Mouse (Mus musculus): ENCODE measurements around the gene Olfr525. TPM values are rescaled to one million over a fixed set of nuclear protein-coding genes. Genes with fewer than 3 reads are reported as not detected.

Olfr525 gene
- not detected in 2 replicates for polyA plus RNA-seq (2012; ENCODE audit: insufficient read depth, insufficient read length, missing spikeins)

- Histone ChIP-seq H3K27ac (replicated peaks; ENCODE audit: low read depth, low read length) (no peak within 1 kb of the TSS), H3K4me3 (ENCODE audit: insufficient read depth, low read depth, low read length) (no peak within 1 kb of the TSS), H3K4me1 (ENCODE audit: control insufficient read depth, insufficient read depth, insufficient read length, low read length) (no peaks in the 10 kb centered on the region)
Measured at GRCm38 (mm10) chr7:140320558-140320957, at the start of gene Olfr525. TSS of gene Olfr525 (plus strand) at chr7:140320858.

DNA sequence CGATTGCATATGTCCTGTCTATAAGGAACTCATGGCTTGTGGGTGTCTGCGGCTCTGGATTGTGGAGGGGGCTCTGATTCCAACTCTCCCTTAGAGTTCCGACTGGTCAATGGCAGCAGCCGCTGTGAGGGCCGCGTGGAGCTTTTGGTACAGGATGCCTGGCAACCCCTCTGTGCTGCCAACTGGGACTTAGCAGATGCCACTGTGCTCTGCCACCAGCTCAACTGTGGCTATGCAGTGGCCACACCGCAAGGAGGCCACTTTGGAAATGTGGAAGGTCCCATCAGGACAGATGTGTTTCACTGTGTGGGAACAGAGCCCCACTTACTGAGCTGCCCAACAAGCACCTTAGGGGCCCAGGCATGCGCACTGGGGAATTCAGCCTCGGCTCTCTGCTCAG lies 24.9 kb upstream of the Olfr525 start:
- no peak overlapping the region for H3K27ac ChIP-seq (replicated peaks; ENCODE audit: low read depth, low read length)

GRCm38 (mm10) chr7:140296876-140297275 lies 23.8 kb upstream of the Olfr525 start:
- H3K27ac ChIP-seq (replicated peaks; ENCODE audit: low read depth, low read length): no peak overlapping the region
- H3K4me3 ChIP-seq (ENCODE audit: insufficient read depth, low read depth, low read length): no peak overlapping the region
- no peaks in the 10 kb centered on the region for H3K4me1 ChIP-seq (ENCODE audit: control insufficient read depth, insufficient read depth, insufficient read length, low read length)

More for the DNA sequence above, 24.9 kb upstream of the Olfr525 start:
- no peak overlapping the region for H3K4me3 ChIP-seq (ENCODE audit: insufficient read depth, low read depth, low read length)
- no peaks in the 10 kb centered on the region for H3K4me1 ChIP-seq (ENCODE audit: control insufficient read depth, insufficient read depth, insufficient read length, low read length)

- Histone ChIP-seq H3K4me3 (ENCODE audit: insufficient read depth, low read depth, low read length) (no peak overlapping the region), H3K27ac (replicated peaks; ENCODE audit: low read depth, low read length) (no peak overlapping the region), H3K4me1 (ENCODE audit: control insufficient read depth, insufficient read depth, insufficient read length, low read length) (no peaks in the 10 kb centered on the region)
Measured at GRCm38 (mm10) chr7:140299416-140299815, 21.2 kb upstream of the Olfr525 start.

DNA sequence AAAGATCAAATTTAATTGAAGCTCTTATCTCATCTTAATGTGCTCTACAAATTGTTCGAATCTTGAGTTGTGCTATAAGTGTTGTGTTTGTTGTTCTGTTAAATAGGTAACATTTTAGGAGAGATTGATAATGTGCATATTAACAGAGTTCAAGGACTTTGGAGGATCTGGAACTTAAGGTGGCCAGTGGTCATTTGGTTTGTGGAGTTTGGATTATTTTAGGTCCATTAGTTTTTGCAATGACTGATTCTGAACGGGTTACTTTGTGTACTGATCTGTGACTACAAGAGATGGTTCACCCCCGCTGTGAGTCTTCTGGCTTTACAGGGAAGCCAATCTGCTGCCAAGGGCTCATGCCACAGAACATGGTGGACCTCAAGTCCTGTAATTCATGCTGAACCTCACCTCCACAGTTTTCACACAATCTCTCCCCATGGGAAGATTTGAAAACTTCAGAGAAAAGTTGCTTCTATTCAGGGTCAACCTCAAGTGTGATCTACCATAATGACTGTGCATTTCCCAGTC lies 735 bp upstream of the Olfr525 start:
- H3K27ac ChIP-seq (replicated peaks; ENCODE audit: low read depth, low read length): no peak overlapping the region
- no peaks in the 10 kb centered on the region for H3K4me1 ChIP-seq (ENCODE audit: control insufficient read depth, insufficient read depth, insufficient read length, low read length)
- H3K4me3 ChIP-seq (ENCODE audit: insufficient read depth, low read depth, low read length): no peak overlapping the region

DNA sequence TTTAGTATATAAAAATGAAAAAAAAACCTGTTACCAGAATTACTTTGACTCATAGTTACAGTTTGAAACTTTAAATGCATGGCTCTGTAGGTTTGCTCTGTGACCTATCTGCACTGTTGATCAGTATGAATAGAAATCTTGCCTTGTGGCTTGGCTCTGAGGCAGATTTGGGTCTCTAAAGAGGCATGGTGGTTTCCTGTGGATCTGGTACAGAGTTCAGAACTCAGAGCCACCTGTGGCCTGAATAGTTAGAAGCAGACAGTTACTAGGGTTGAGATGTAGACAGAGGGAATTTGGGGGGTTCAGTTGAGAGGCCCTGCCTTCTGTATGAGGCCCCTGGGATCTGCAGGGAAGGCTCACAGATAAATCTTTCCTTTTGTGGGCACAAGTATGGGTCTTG lies 477 bp downstream of the Olfr525 start:
- Histone ChIP-seq H3K27ac (replicated peaks; ENCODE audit: low read depth, low read length) (no peak overlapping the region), H3K4me3 (ENCODE audit: insufficient read depth, low read depth, low read length) (no peak overlapping the region), H3K4me1 (ENCODE audit: control insufficient read depth, insufficient read depth, insufficient read length, low read length) (no peaks in the 10 kb centered on the region)

DNA sequence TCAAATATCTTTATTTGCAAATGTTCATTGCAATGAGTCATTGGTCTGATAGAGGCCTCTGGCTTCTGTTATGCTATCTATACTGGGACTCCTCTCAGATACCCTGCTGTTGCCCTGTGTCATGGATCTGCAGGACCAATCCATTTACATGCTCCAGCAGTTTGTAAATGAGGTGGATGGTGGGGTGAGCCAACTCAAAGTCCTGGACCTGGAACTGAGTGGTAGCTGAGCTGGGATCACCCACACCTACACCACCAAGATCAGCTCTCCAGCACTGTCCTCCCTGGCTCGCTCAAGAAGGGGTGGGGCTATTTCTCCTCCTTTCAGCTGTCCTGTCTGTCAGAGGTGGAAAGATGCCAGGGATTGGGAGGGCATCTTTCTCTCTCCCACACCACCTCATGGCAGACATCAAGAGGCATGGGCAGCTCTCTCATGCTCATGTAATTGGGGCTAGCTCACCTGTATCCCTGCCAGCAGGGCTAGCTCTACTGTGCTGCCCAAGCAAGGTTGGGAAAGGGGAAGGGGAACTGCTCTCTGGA lies 9.2 kb downstream of the Olfr525 start:
- Histone ChIP-seq H3K27ac (replicated peaks; ENCODE audit: low read depth, low read length) (no peak overlapping the region), H3K4me3 (ENCODE audit: insufficient read depth, low read depth, low read length) (no peak overlapping the region)

GRCm38 (mm10) chr7:140333717-140334116 lies 13.1 kb downstream of the Olfr525 start, which contains the start of gene Olfr527:
TSS of gene Olfr527 (plus strand) at chr7:140334017.
- Histone ChIP-seq H3K27ac (replicated peaks; ENCODE audit: low read depth, low read length) (no peak within 1 kb of the TSS), H3K4me1 (ENCODE audit: control insufficient read depth, insufficient read depth, insufficient read length, low read length) (no peaks in the 10 kb centered on the region), H3K4me3 (ENCODE audit: insufficient read depth, low read depth, low read length) (no peak within 1 kb of the TSS)

More for the DNA sequence above, 9.2 kb downstream of the Olfr525 start:
- H3K4me1 ChIP-seq (ENCODE audit: control insufficient read depth, insufficient read depth, insufficient read length, low read length): no peaks in the 10 kb centered on the region

DNA sequence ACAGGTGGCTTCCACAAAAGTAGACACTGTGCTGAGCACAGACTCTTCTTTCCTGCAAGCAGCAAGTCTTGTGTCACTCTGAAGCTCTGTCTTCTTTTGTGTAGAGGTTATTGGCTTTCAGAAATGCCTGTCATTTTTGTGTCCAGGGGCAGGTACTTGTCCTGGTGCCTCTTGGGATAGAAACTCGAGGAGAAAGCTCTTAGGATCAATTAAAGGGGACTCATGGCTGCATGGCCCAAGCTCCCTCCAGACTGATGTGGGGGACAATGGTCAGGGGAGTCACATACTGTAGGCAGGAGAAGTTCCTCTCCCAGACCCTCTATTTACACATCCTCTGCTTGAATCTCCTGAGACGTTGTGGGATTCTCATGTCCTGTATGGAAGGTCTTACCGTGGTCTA lies 40.9 kb downstream of the Olfr525 start, which contains the start of gene Olfr60:
Gene Olfr60, minus strand, starts transcription at position 101 of the 400 bp plus-strand sequence.
- H3K27ac ChIP-seq (replicated peaks; ENCODE audit: low read depth, low read length): no peak within 1 kb of the TSS
- no peaks in the 10 kb centered on the region for H3K4me1 ChIP-seq (ENCODE audit: control insufficient read depth, insufficient read depth, insufficient read length, low read length)
- H3K4me3 ChIP-seq (ENCODE audit: insufficient read depth, low read depth, low read length): no peak within 1 kb of the TSS

DNA sequence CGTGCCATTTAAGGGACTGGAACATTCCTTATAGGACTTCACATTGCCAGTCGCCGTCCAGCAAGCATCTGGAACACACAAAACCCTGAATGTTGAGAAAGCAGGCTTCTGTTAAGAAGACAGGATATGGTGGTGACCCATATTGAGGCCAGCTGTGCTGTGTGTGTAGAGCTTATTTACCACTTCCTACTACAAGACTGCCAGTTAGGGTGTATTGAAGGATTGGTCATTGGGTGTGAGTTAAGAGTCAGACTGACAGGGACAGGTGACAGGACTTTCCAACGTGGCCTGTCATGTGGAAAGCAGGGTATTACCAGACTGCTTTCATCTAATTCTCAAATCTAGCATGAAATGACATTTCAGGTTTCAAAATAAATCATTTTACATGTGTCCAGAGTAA lies 53.6 kb downstream of the Olfr525 start:
- H3K27ac ChIP-seq (replicated peaks; ENCODE audit: low read depth, low read length): no peak overlapping the region
- H3K4me1 ChIP-seq (ENCODE audit: control insufficient read depth, insufficient read depth, insufficient read length, low read length): no peaks in the 10 kb centered on the region

GRCm38 (mm10) chr7:140376231-140376630 lies 55.6 kb downstream of the Olfr525 start, which contains the start of gene Olfr530:
TSS of gene Olfr530 (minus strand) at chr7:140376331.
- no peaks in the 10 kb centered on the region for H3K4me1 ChIP-seq (ENCODE audit: control insufficient read depth, insufficient read depth, insufficient read length, low read length)
- H3K27ac ChIP-seq (replicated peaks; ENCODE audit: low read depth, low read length): no peak within 1 kb of the TSS
- H3K4me3 ChIP-seq (ENCODE audit: insufficient read depth, low read depth, low read length): no peak within 1 kb of the TSS

More for the DNA sequence above, 53.6 kb downstream of the Olfr525 start:
- H3K4me3 ChIP-seq (ENCODE audit: insufficient read depth, low read depth, low read length): no peak overlapping the region

- Histone ChIP-seq H3K4me3 (ENCODE audit: insufficient read depth, low read depth, low read length) (no peak overlapping the region), H3K4me1 (ENCODE audit: control insufficient read depth, insufficient read depth, insufficient read length, low read length) (no peaks in the 10 kb centered on the region), H3K27ac (replicated peaks; ENCODE audit: low read depth, low read length) (no peak overlapping the region)
Measured at GRCm38 (mm10) chr7:140376911-140377310, 56.3 kb downstream of the Olfr525 start.

Other genes with a start within 250 kb of the Olfr525 start
- not detected in 2 replicates for gene Caly, start 238.3 kb upstream of the Olfr525 start, polyA plus RNA-seq (2012; ENCODE audit: insufficient read depth, insufficient read length, missing spikeins)
- gene Prap1, start 227.5 kb upstream of the Olfr525 start, polyA plus RNA-seq (2012; ENCODE audit: insufficient read depth, insufficient read length, missing spikeins): not detected in 2 replicates
- gene Fuom, start 218.4 kb upstream of the Olfr525 start, polyA plus RNA-seq (2012; ENCODE audit: insufficient read depth, insufficient read length, missing spikeins): 211 and 236 TPM in 2 replicates
- 45.1 and 45.3 TPM in 2 replicates for gene Paox, start 205.1 kb upstream of the Olfr525 start, polyA plus RNA-seq (2012; ENCODE audit: insufficient read depth, insufficient read length, missing spikeins)
- 1,018 and 1,090 TPM in 2 replicates for gene Echs1, start 204.4 kb upstream of the Olfr525 start, polyA plus RNA-seq (2012; ENCODE audit: insufficient read depth, insufficient read length, missing spikeins)
- 49.2 and 54.7 TPM in 2 replicates for gene Mtg1, start 183.3 kb upstream of the Olfr525 start, polyA plus RNA-seq (2012; ENCODE audit: insufficient read depth, insufficient read length, missing spikeins)
- not detected in 2 replicates for gene Sprn, start 166.0 kb upstream of the Olfr525 start, polyA plus RNA-seq (2012; ENCODE audit: insufficient read depth, insufficient read length, missing spikeins)
- not detected in 2 replicates for gene Olfr522, start 156.1 kb upstream of the Olfr525 start, polyA plus RNA-seq (2012; ENCODE audit: insufficient read depth, insufficient read length, missing spikeins)
- gene Olfr523, start 147.6 kb upstream of the Olfr525 start, polyA plus RNA-seq (2012; ENCODE audit: insufficient read depth, insufficient read length, missing spikeins): not detected in 2 replicates
- gene Olfr524, start 114.9 kb upstream of the Olfr525 start, polyA plus RNA-seq (2012; ENCODE audit: insufficient read depth, insufficient read length, missing spikeins): not detected in 2 replicates
- not detected in 2 replicates for gene Cd163l1, start 102.6 kb upstream of the Olfr525 start, polyA plus RNA-seq (2012; ENCODE audit: insufficient read depth, insufficient read length, missing spikeins)
- gene 5830411N06Rik, start 73.6 kb upstream of the Olfr525 start, polyA plus RNA-seq (2012; ENCODE audit: insufficient read depth, insufficient read length, missing spikeins): not detected in 2 replicates
- gene Olfr527, start 13.2 kb downstream of the Olfr525 start, polyA plus RNA-seq (2012; ENCODE audit: insufficient read depth, insufficient read length, missing spikeins): not detected in 2 replicates
- not detected in 2 replicates for gene Olfr60, start 40.8 kb downstream of the Olfr525 start, polyA plus RNA-seq (2012; ENCODE audit: insufficient read depth, insufficient read length, missing spikeins)
- gene Olfr530, start 55.5 kb downstream of the Olfr525 start, polyA plus RNA-seq (2012; ENCODE audit: insufficient read depth, insufficient read length, missing spikeins): not detected in 2 replicates
- gene Olfr531, start 82.1 kb downstream of the Olfr525 start, polyA plus RNA-seq (2012; ENCODE audit: insufficient read depth, insufficient read length, missing spikeins): not detected in 2 replicates
- gene Olfr532, start 100.8 kb downstream of the Olfr525 start, polyA plus RNA-seq (2012; ENCODE audit: insufficient read depth, insufficient read length, missing spikeins): not detected in 2 replicates
- not detected in 2 replicates for gene Olfr533, start 142.5 kb downstream of the Olfr525 start, polyA plus RNA-seq (2012; ENCODE audit: insufficient read depth, insufficient read length, missing spikeins)
- not detected in 2 replicates for gene Olfr535, start 163.4 kb downstream of the Olfr525 start, polyA plus RNA-seq (2012; ENCODE audit: insufficient read depth, insufficient read length, missing spikeins)
- not detected in 2 replicates for gene Olfr536, start 186.5 kb downstream of the Olfr525 start, polyA plus RNA-seq (2012; ENCODE audit: insufficient read depth, insufficient read length, missing spikeins)
- not detected in 2 replicates for gene Olfr538, start 247.0 kb downstream of the Olfr525 start, polyA plus RNA-seq (2012; ENCODE audit: insufficient read depth, insufficient read length, missing spikeins)

All from brown adipose tissue, adult 24 weeks (tissue).